Mouse (Mus musculus) heart, embryonic 13.5 days (tissue): ENCODE data around the gene Ino80d. TPM values are rescaled to one million over a fixed set of nuclear protein-coding genes. Genes with fewer than 3 reads are reported as not detected.

ENCODE experiments used
- ATAC-seq: fragments of 200-750 bp; cut with Nextera tagmentation; 2 replicates; pipeline ENCODE4 v1.8.0; 2017; ENCODE audit warnings: moderate TSS enrichment; ENCODE audit not compliant: insufficient number of reproducible peaks, low FRiP score, low TSS enrichment; ENCODE audit errors: extremely low read depth
- H3K27ac ChIP-seq: fragments of 300-500 bp; sonication (generic); replicated peaks from 2 replicates; pipeline ENCODE4 v1.5.1; 2015; ENCODE audit warnings: moderate library complexity, mild to moderate bottlenecking, inconsistent platforms
- H3K27me3 ChIP-seq: fragments of 300-500 bp; sonication (generic); replicated peaks from 2 replicates; pipeline ENCODE4 v1.6.1; 2015; ENCODE audit warnings: mild to moderate bottlenecking, inconsistent platforms
- H3K36me3 ChIP-seq: fragments of 300-500 bp; sonication (generic); 2 replicates; pipeline ENCODE4 v1.6.1; 2015; ENCODE audit warnings: mild to moderate bottlenecking, inconsistent platforms
- H3K4me1 ChIP-seq: fragments of 300-500 bp; sonication (generic); 2 replicates; pipeline ENCODE4 v1.6.1; 2015; ENCODE audit warnings: inconsistent platforms
- H3K4me2 ChIP-seq: fragments of 300-500 bp; sonication (generic); 2 replicates; pipeline ENCODE4 v1.6.1; 2015; ENCODE audit warnings: inconsistent platforms, mild to moderate bottlenecking, moderate library complexity
- H3K4me3 ChIP-seq: fragments of 300-500 bp; sonication (generic); 2 replicates; pipeline ENCODE4 v1.5.1; 2015; ENCODE audit warnings: moderate library complexity, mild to moderate bottlenecking, inconsistent platforms
- H3K9ac ChIP-seq: fragments of 300-500 bp; sonication (generic); 2 replicates; pipeline ENCODE4 v1.6.1; 2015; ENCODE audit warnings: inconsistent platforms, mild to moderate bottlenecking, moderate library complexity
- H3K9me3 ChIP-seq: fragments of 300-500 bp; sonication (generic); 2 replicates; pipeline ENCODE4 v1.6.1; 2016; ENCODE audit warnings: inconsistent platforms
- WGBS: fragments of 180-500 bp; shearing (Covaris S2); methylation state at CpG from one replicate; pipeline ENCODE4 v1.1.7; 2015; ENCODE audit warnings: mixed read lengths; 5-methylcytosine and 5-hydroxymethylcytosine counted together
- polyA plus RNA-seq: library from polyadenylated mRNA; unstranded; fragments of >200 nt; fragmentation: Nextera tagmentation; extraction: Ambion mirVana; gene quantifications from 2 replicates; pipeline ENCODE4 v1.2.1, GENCODE M21; 2015

The Ino80d gene
- polyA plus RNA-seq, 1 experiment from 2014 or later = 7.5 TPM

GRCm38 (mm10) chr1:63102758-63103451 lies 11.6 kb downstream of the Ino80d start:
- H3K4me1 ChIP-seq = peaks cover 19% of the 10 kb centered on the region
- no peak overlapping the region for H3K4me2 ChIP-seq
- no peak for ATAC-seq
- peaks cover 74% of the 10 kb centered on the region for H3K36me3 ChIP-seq
- H3K4me3 ChIP-seq = no peak overlapping the region
- no peaks in the 10 kb centered on the region for H3K9me3 ChIP-seq
- WGBS = 48% methylated on average over 12 of the region's 12 CpGs
- no peak overlapping the region for H3K9ac ChIP-seq
- H3K27ac ChIP-seq = peak overlapping the region; percentile 8; the same call in 1 of the 2 replicates
- no peaks in the 10 kb centered on the region for H3K27me3 ChIP-seq

DNA sequence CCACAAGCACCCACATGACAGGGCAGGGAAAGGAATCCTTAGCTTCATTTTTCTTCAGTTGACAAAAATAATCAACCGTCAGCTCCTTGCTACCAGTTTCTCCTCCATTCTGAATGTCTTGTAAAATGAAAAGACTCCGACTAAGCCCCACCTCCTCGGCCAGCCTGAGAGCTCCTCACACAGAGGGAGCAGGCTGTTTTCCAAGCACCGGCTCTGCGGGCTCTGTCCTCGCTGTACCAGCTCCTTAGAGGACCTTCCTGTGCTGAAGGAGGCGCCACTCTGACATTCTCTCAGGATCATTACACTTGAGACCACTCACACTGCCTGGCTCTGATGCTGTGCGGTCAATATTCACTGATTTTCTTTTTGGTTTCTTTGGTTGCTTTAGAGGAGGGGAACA lies 14.3 kb downstream of the Ino80d start:
- H3K9ac ChIP-seq = no peak overlapping the region
- peaks cover 7% of the 10 kb centered on the region for H3K4me1 ChIP-seq
- H3K36me3 ChIP-seq = peaks cover 87% of the 10 kb centered on the region
- no peak overlapping the region for H3K4me3 ChIP-seq
- no peak overlapping the region for H3K27ac ChIP-seq
- 90% methylated on average over 8 of the region's 8 CpGs for WGBS
- no peaks in the 10 kb centered on the region for H3K9me3 ChIP-seq
- H3K4me2 ChIP-seq = no peak overlapping the region
- ATAC-seq = no peak
- no peaks in the 10 kb centered on the region for H3K27me3 ChIP-seq

DNA sequence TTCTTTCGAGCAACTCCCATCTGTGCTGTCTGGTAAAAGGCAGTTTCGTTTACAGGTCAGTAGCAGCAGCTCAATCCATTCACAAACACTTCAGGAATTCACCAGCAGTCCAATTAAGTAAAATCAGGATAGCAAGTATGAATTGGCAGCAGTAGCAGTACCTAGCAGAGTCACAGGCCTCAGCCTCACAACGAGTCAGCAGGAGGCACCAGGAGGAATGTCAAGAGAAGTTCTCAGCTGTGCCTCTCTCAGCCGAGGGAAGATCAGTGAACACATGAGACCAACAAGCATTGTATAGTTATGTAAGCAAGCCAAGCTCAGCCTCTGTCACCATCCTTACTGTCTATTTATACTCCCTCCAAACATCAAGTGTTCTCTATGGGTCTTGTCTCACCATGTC lies 15.6 kb downstream of the Ino80d start:
- no peaks in the 10 kb centered on the region for H3K27me3 ChIP-seq
- H3K4me1 ChIP-seq = peaks cover 7% of the 10 kb centered on the region
- H3K4me3 ChIP-seq = no peak overlapping the region
- H3K9me3 ChIP-seq = no peaks in the 10 kb centered on the region
- no peak overlapping the region for H3K4me2 ChIP-seq
- 73% methylated on average over 4 of the region's 4 CpGs for WGBS
- ATAC-seq = no peak
- H3K27ac ChIP-seq = no peak overlapping the region
- H3K36me3 ChIP-seq = peaks cover 90% of the 10 kb centered on the region
- no peak overlapping the region for H3K9ac ChIP-seq

GRCm38 (mm10) chr1:63096071-63096470 lies 18.4 kb downstream of the Ino80d start:
- no peaks in the 10 kb centered on the region for H3K27me3 ChIP-seq
- no peaks in the 10 kb centered on the region for H3K9me3 ChIP-seq
- H3K4me2 ChIP-seq = no peak overlapping the region
- no peak overlapping the region for H3K27ac ChIP-seq
- H3K4me1 ChIP-seq = no peaks in the 10 kb centered on the region
- no peak overlapping the region for H3K4me3 ChIP-seq
- no peak overlapping the region for H3K9ac ChIP-seq
- 72% methylated on average over 5 of the region's 5 CpGs for WGBS
- no peak for ATAC-seq
- peaks cover 92% of the 10 kb centered on the region for H3K36me3 ChIP-seq

GRCm38 (mm10) chr1:63089795-63090194 lies 24.7 kb downstream of the Ino80d start:
- H3K27me3 ChIP-seq = no peaks in the 10 kb centered on the region
- H3K9ac ChIP-seq = no peak overlapping the region
- H3K4me1 ChIP-seq = no peaks in the 10 kb centered on the region
- H3K4me2 ChIP-seq = no peak overlapping the region
- H3K36me3 ChIP-seq = peaks cover 94% of the 10 kb centered on the region
- ATAC-seq = no peak
- H3K27ac ChIP-seq = no peak overlapping the region
- H3K9me3 ChIP-seq = no peaks in the 10 kb centered on the region
- WGBS = 84% methylated on average over 5 of the region's 5 CpGs
- H3K4me3 ChIP-seq = no peak overlapping the region

GRCm38 (mm10) chr1:63088614-63089013 lies 25.9 kb downstream of the Ino80d start:
- Histone ChIP-seq H3K9me3 (no peaks in the 10 kb centered on the region), H3K4me3 (no peak overlapping the region), H3K27ac (no peak overlapping the region), H3K4me1 (no peaks in the 10 kb centered on the region), H3K27me3 (no peaks in the 10 kb centered on the region), H3K4me2 (no peak overlapping the region), H3K9ac (no peak overlapping the region), H3K36me3 (peaks cover 93% of the 10 kb centered on the region)
- no peak for ATAC-seq
- WGBS = 90% methylated on average over 1 of the region's 1 CpGs

GRCm38 (mm10) chr1:63080277-63080676 lies 34.2 kb downstream of the Ino80d start:
- H3K27me3 ChIP-seq = no peaks in the 10 kb centered on the region
- 0 out of 2 replicates have a peak, but pooled peaks cover 4% of the 10 kb centered on the region for H3K4me1 ChIP-seq
- no peaks in the 10 kb centered on the region for H3K9me3 ChIP-seq
- WGBS = 62% methylated on average over 5 of the region's 5 CpGs
- H3K27ac ChIP-seq = no peak overlapping the region
- H3K4me2 ChIP-seq = no peak overlapping the region
- no peak overlapping the region for H3K4me3 ChIP-seq
- ATAC-seq = no peak
- no peak overlapping the region for H3K9ac ChIP-seq
- H3K36me3 ChIP-seq = peaks cover 75% of the 10 kb centered on the region

DNA sequence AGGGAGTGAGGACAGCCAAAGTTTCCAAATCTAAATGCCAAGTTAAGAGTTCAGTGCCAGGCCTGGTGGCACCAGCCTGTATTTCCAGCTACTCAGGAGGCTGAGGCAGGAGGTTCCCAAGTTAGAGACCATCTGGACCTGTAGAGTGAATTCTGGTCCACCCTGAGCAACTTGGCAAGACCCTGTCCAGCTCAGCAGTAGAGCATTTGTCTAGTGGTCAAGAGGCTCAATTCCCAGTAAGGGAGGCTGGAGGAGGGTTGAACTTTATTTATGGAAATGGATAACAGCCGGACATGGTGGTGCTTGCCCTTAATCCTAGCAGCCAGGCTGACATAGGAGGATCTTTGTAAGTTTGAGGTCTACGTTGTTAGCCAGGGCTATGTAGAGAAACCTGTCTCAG lies 38.1 kb downstream of the Ino80d start:
- peaks cover 91% of the 10 kb centered on the region for H3K36me3 ChIP-seq
- no peak overlapping the region for H3K4me3 ChIP-seq
- H3K4me1 ChIP-seq = 0 out of 2 replicates have a peak, but pooled peaks cover 4% of the 10 kb centered on the region
- ATAC-seq = no peak
- 78% methylated on average over 2 of the region's 2 CpGs for WGBS
- H3K27me3 ChIP-seq = no peaks in the 10 kb centered on the region
- no peak overlapping the region for H3K27ac ChIP-seq
- H3K4me2 ChIP-seq = no peak overlapping the region
- H3K9ac ChIP-seq = no peak overlapping the region
- no peaks in the 10 kb centered on the region for H3K9me3 ChIP-seq

GRCm38 (mm10) chr1:63071379-63071778 lies 43.1 kb downstream of the Ino80d start:
- no peak overlapping the region for H3K4me3 ChIP-seq
- peaks cover 6% of the 10 kb centered on the region; the same call in 1 of the 2 replicates for H3K9me3 ChIP-seq
- no peak for ATAC-seq
- H3K27me3 ChIP-seq = no peaks in the 10 kb centered on the region
- H3K4me2 ChIP-seq = no peak overlapping the region
- no peak overlapping the region for H3K27ac ChIP-seq
- H3K4me1 ChIP-seq = no peaks in the 10 kb centered on the region
- no peak overlapping the region for H3K9ac ChIP-seq
- peaks cover 97% of the 10 kb centered on the region for H3K36me3 ChIP-seq
- 81% methylated on average over 1 of the region's 1 CpGs for WGBS

- 62% methylated on average over 12 of the region's 12 CpGs for WGBS
- Histone ChIP-seq H3K36me3 (peaks cover 68% of the 10 kb centered on the region), H3K27me3 (no peaks in the 10 kb centered on the region), H3K9ac (no peak overlapping the region), H3K27ac (no peak overlapping the region), H3K4me3 (no peak overlapping the region), H3K9me3 (no peaks in the 10 kb centered on the region), H3K4me2 (no peak overlapping the region), H3K4me1 (peaks cover 11% of the 10 kb centered on the region)
- ATAC-seq = no peak
These were observed 56.1 kb downstream of the Ino80d start for GRCm38 (mm10) chr1:63058361-63058760.

GRCm38 (mm10) chr1:63057849-63058248 lies 56.6 kb downstream of the Ino80d start:
- H3K9me3 ChIP-seq = no peaks in the 10 kb centered on the region
- no peak overlapping the region for H3K9ac ChIP-seq
- no peak overlapping the region for H3K4me2 ChIP-seq
- H3K27me3 ChIP-seq = no peaks in the 10 kb centered on the region
- H3K4me1 ChIP-seq = peaks cover 16% of the 10 kb centered on the region
- ATAC-seq = no peak
- 86% methylated on average over 11 of the region's 11 CpGs for WGBS
- H3K36me3 ChIP-seq = peaks cover 68% of the 10 kb centered on the region
- no peak overlapping the region for H3K4me3 ChIP-seq
- no peak overlapping the region for H3K27ac ChIP-seq

GRCm38 (mm10) chr1:63057318-63057717 lies 57.1 kb downstream of the Ino80d start:
- Histone ChIP-seq H3K4me1 (peaks cover 19% of the 10 kb centered on the region), H3K27ac (no peak overlapping the region), H3K4me3 (no peak overlapping the region), H3K4me2 (no peak overlapping the region), H3K9ac (no peak overlapping the region), H3K36me3 (peaks cover 67% of the 10 kb centered on the region), H3K9me3 (no peaks in the 10 kb centered on the region), H3K27me3 (no peaks in the 10 kb centered on the region)
- WGBS = 79% methylated on average over 3 of the region's 3 CpGs
- no peak for ATAC-seq
